Mouse (Mus musculus) urinary bladder, postnatal 4 days (tissue): ENCODE data around the gene Plpp3.
A peak's percentile ranks its signal among the peaks of the same experiment; 100 is the strongest.

Source experiments
- DNase-seq, 2 experiments: peaks; one replicate each; pipeline ENCODE4 v3.0.0; 2021 to 2022; ENCODE audit warnings: low spot score in 2 of 2

The Plpp3 gene

DNA sequence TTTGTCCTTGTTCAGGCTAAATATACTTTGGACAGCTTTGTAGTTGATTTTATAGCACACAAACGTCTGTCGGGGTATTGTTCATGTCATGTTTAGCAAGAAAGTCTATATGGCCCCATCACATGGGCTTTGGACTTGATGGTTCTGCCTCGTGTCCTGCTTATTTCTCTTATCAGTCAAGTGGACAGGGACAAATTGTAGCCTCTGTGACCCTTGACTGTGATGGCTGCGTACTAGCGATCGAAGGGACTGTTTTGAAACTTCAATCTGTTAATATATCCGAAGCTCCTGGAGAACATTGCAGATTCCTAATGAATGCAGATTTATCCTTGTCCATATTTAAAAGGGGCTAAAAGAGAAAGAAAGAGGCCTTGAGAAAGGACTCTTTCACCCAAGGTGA lies 30.7 kb downstream of the Plpp3 start:
- DNase-seq: no peak

GRCm38 (mm10) chr4:105188801-105189200 lies 31.7 kb downstream of the Plpp3 start:
- DNase-seq: no peak

GRCm38 (mm10) chr4:105190826-105191225 lies 33.7 kb downstream of the Plpp3 start:
- DNase-seq: no peak

- DNase-seq: no peak
These were observed 34.4 kb downstream of the Plpp3 start for GRCm38 (mm10) chr4:105191550-105191949.

DNA sequence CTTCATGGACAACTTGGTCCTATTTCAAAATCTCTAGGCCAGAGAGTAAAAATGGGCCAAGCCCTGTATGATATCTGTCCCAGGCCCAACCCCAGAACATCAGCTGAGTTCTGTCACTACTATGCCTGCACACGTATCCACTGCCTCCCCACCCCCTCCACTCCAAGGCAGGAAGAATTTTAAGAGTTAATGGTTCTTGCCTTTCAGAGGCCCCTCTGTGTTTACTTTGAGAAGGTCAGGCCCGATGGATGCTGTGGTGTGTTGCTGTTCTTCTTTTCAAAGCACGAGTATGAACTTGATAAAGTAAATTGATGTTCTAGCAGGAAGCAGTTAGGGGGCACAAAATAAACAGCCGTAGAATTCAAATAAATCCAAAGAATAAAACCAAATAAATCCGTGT lies 35.5 kb downstream of the Plpp3 start:
- no peak for DNase-seq

DNA sequence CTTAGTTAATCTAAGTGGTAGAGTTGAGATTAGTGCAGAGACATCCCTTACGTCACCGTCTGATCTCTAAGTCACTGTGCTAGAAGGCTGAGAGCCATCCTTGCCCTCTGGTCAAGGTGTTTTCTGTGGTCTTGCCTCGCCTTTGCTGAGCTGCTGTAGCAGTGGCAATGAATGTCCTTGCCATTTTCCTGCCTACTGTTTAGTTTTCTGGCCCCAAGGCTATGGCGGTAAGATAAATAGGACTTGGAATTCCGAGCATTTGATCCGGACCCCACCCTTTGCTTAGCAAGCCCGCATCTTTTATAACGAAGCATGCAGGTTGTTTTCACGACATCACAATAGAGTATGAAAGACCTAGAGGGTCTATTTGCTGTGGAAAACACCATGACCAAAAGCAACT lies 38.1 kb downstream of the Plpp3 start:
- DNase-seq: no peak

GRCm38 (mm10) chr4:105196099-105196498 lies 39.0 kb downstream of the Plpp3 start:
- no peak for DNase-seq

DNA sequence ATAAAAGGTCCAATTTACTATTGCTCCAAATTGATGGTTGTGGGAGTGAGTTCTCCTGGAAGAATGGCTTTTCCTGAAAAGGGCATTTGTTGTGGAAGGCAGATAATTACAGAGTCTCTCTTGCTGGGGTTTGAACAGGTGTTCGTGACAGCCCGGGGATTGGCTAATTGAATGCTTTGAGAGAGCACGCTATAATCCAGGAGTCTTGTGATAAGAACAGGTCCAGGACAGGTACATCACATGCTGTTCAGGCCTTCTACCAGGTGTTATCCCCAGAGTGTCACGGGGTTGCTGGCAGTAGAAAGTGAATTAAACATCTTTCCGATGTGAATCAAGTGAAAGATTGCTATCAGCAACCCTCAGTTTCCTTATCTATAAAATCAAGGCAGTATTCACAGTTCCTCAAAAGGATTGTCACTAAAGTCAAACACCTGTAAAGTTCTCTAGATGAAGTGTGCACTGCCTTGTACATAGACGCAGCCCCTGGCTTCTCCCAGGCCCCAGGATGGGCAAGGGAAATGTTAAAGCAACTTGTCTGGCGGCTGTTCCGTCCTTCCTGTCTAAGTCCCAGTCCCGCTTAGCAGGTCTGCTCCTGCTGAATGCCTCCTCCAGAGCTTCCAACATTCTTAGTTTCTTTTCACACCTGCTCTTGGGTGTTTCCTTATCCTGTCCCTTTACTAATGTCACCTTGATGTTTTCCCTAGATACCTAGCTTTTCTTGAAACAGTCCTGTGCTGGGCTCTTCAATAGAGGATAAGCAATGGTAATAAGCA lies 40.0 kb downstream of the Plpp3 start:
- DNase-seq: no peak

- no peak for DNase-seq
These were observed 41.5 kb downstream of the Plpp3 start for GRCm38 (mm10) chr4:105198696-105199095.

GRCm38 (mm10) chr4:105199345-105199744 lies 42.2 kb downstream of the Plpp3 start:
- no peak for DNase-seq

GRCm38 (mm10) chr4:105200624-105201524 lies 43.7 kb downstream of the Plpp3 start:
- DNase-seq: no peak

- DNase-seq: no peak
These were observed 45.3 kb downstream of the Plpp3 start for GRCm38 (mm10) chr4:105202439-105202838.

GRCm38 (mm10) chr4:105203303-105203761 lies 46.2 kb downstream of the Plpp3 start:
- no peak for DNase-seq

- no peak for DNase-seq
These were observed 46.9 kb downstream of the Plpp3 start for GRCm38 (mm10) chr4:105204071-105204470.

- DNase-seq: peak; percentile 51 to 72
These were observed 48.1 kb downstream of the Plpp3 start for GRCm38 (mm10) chr4:105205045-105205851.

GRCm38 (mm10) chr4:105206102-105206501 lies 49.0 kb downstream of the Plpp3 start:
- DNase-seq: no peak

- no peak for DNase-seq
These were observed 49.8 kb downstream of the Plpp3 start for GRCm38 (mm10) chr4:105206995-105207394.

GRCm38 (mm10) chr4:105207641-105208040 lies 50.5 kb downstream of the Plpp3 start:
- DNase-seq: no peak

DNA sequence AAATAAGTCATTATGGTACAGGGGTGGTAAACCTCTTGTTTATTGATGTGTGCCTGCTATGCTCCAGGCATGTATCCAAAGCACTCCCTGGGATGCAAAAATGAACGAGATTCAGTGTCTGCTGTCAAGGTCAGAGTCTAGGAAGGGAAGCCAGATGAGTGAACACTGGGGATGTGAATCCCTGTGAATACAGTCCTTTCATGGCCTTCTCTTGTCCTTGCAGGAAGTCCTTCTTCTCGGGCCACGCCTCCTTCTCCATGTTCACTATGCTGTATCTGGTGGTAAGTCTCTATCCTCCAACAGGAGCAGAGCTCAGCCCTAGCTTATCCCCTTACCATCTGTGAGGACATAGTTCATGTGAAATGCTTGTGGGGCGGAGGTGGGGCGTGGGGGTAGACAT lies 51.8 kb downstream of the Plpp3 start:
- no peak for DNase-seq

GRCm38 (mm10) chr4:105213314-105213713 lies 56.2 kb downstream of the Plpp3 start:
- no peak for DNase-seq

DNA sequence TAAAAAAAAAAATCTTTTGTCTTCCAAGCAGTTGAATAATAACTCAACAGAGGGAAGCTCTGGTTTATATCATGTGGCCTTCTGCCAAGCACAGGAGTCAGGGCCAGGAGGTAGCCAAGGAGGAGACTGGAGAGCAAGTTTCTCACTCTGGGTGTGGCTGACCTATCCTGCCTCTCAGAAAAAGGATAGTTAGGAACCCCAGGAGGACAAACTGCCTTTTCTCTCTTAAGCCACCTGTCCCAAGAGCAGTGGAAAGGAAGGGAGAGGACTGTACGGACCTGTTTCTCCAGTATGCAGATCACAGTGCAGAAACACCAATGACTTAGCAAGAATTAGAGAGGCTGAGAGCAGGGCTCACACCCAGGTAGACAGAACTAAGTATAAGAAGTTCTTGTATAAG lies 57.3 kb downstream of the Plpp3 start:
- no peak for DNase-seq
